Comparison of ENCODE assay signal across 22 mouse cellular contexts in genomic region chr2:152926896-152927295, GRCm38 (mm10). TPM values are rescaled to one million over a fixed set of nuclear protein-coding genes. Genes with fewer than 3 reads are reported as not detected.
DNase-seq lines count a peak whose midpoint lies in the region; ATAC-seq and TF ChIP-seq lines count a peak whose summit lies in the region.
"Had no signal": no experiment of that assay in that cellular context is flagged by ENCODE, and none has a peak within 500 bp of the region (broad histone marks: within the 10 kb centered on the region; RNA-seq: fewer than 3 reads in every experiment).

No protein-coding gene starts in this region.

- no peak overlapping the region for H3K9ac ChIP-seq in hindbrain, embryonic 14.5 days
- H3K9ac ChIP-seq: embryonic facial prominence, embryonic 15.5 days; forebrain, embryonic 12.5 days; limb, embryonic 12.5 days; liver, embryonic 14.5 days; neural tube, embryonic 15.5 days had no signal

- H3K36me3 ChIP-seq in hindbrain, embryonic 10.5 days: no peaks in the 10 kb centered on the region
- no peaks in the 10 kb centered on the region for H3K36me3 ChIP-seq in hindbrain, embryonic 14.5 days (replicated peaks; ENCODE audit: control insufficient read depth, insufficient read depth)
- no peaks in the 10 kb centered on the region for H3K36me3 ChIP-seq in C2C12 (ENCODE audit: control insufficient read depth, insufficient read depth)
- H3K36me3 ChIP-seq: embryonic facial prominence, embryonic 15.5 days; forebrain, embryonic 12.5 days; limb, embryonic 12.5 days; neural tube, embryonic 15.5 days had no signal

- H3K27ac ChIP-seq in hindbrain, embryonic 10.5 days: peak overlapping the region; percentile 68
- no peak overlapping the region for H3K27ac ChIP-seq in hindbrain, embryonic 14.5 days
- H3K27ac ChIP-seq in brown adipose tissue, adult 24 weeks (replicated peaks; ENCODE audit: low read depth, low read length): peak overlapping the region; percentile 57
- H3K27ac ChIP-seq: forebrain, embryonic 12.5 days; liver, embryonic 14.5 days; neural tube, embryonic 15.5 days had no signal

- peaks cover 81% of the 10 kb centered on the region for H3K4me1 ChIP-seq in hindbrain, embryonic 10.5 days (replicated peaks)
- H3K4me1 ChIP-seq in hindbrain, embryonic 14.5 days (replicated peaks; ENCODE audit: control insufficient read depth, insufficient read depth, low read length): no peaks in the 10 kb centered on the region
- peaks cover 9% of the 10 kb centered on the region; the same call in 1 of the 2 replicates for H3K4me1 ChIP-seq in brown adipose tissue, adult 24 weeks (ENCODE audit: control insufficient read depth, insufficient read depth, insufficient read length, low read length)
- H3K4me1 ChIP-seq: neural tube, embryonic 15.5 days had no signal

- peaks cover 7% of the 10 kb centered on the region; the same call in 1 of the 2 replicates for H3K27me3 ChIP-seq in hindbrain, embryonic 10.5 days (ENCODE audit: insufficient read depth, poor library complexity, severe bottlenecking)
- H3K27me3 ChIP-seq in hindbrain, embryonic 14.5 days (ENCODE audit: control insufficient read depth, insufficient read depth, low read length): no peaks in the 10 kb centered on the region
- H3K27me3 ChIP-seq in C2C12 (ENCODE audit: control insufficient read depth, insufficient read depth, insufficient read length): no peaks in the 10 kb centered on the region
- H3K27me3 ChIP-seq: embryonic facial prominence, embryonic 15.5 days; limb, embryonic 12.5 days; neural tube, embryonic 15.5 days had no signal

- H3K4me2 ChIP-seq in hindbrain, embryonic 14.5 days (replicated peaks): no peak overlapping the region
- H3K4me2 ChIP-seq: embryonic facial prominence, embryonic 15.5 days; forebrain, embryonic 12.5 days; limb, embryonic 12.5 days; neural tube, embryonic 15.5 days had no signal

- H3K79me2 ChIP-seq in C2C12 (ENCODE audit: control insufficient read depth, insufficient read depth): peaks cover 57% of the 10 kb centered on the region

- TF ChIP-seq CTCF in C2C12 (IDR thresholded peaks at IDR 0.05; ENCODE audit: control insufficient read depth, insufficient read depth, insufficient read length): no peak

- H3K79me3 ChIP-seq in C2C12 (ENCODE audit: low read depth): peaks cover 25% of the 10 kb centered on the region

- H3K4me3 ChIP-seq in hindbrain, embryonic 10.5 days: no peak overlapping the region
- H3K4me3 ChIP-seq in hindbrain, embryonic 14.5 days (replicated peaks; ENCODE audit: low read length): no peak overlapping the region
- no peak overlapping the region for H3K4me3 ChIP-seq in C2C12 (ENCODE audit: insufficient read depth, poor library complexity, severe bottlenecking)
- H3K4me3 ChIP-seq in brown adipose tissue, adult 24 weeks (ENCODE audit: insufficient read depth, low read depth, low read length): no peak overlapping the region
- H3K4me3 ChIP-seq: embryonic facial prominence, embryonic 15.5 days; forebrain, embryonic 12.5 days; limb, embryonic 12.5 days; neural tube, embryonic 15.5 days had no signal

- no peak for ATAC-seq in hindbrain, embryonic 14.5 days (ENCODE audit: low FRiP score)
- 0 out of 2 replicates have a peak, but pooled peaks have one; percentile 13 for ATAC-seq in megakaryocyte, adult 5-6 weeks (ENCODE audit: poor library complexity, severe bottlenecking)
- ATAC-seq: lung, postnatal 0 days had no signal

- peak overlapping the region; percentile 69 for H3ac ChIP-seq in C2C12 (ENCODE audit: control insufficient read depth, insufficient read length, low read depth)

- DNase-seq in hindbrain, embryonic 10.5 days (ENCODE audit: low spot score): no peak
- DNase-seq in hindbrain, embryonic 14.5 days (ENCODE audit: low spot score): no peak
- no peak for DNase-seq in adrenal gland, adult 18-20 months (ENCODE audit: low spot score in 2 of 2)
- DNase-seq in frontal cortex, postnatal 25 days (ENCODE audit: low spot score in 2 of 2): no peak
- DNase-seq: adrenal gland, postnatal 10 days; cerebellum, adult 18-20 months; heart, adult 11 months; kidney, adult 9 months; right cerebral cortex, postnatal 25 days; thymus, postnatal 4 days had no signal

- 70% methylated on average over 9 of the region's 9 CpGs for WGBS in hindbrain, embryonic 10.5 days
- 73% methylated on average over 9 of the region's 9 CpGs for WGBS in hindbrain, embryonic 14.5 days

- H3K9me3 ChIP-seq in hindbrain, embryonic 10.5 days: no peaks in the 10 kb centered on the region
- no peaks in the 10 kb centered on the region for H3K9me3 ChIP-seq in hindbrain, embryonic 14.5 days (ENCODE audit: control insufficient read depth, low read length)
- H3K9me3 ChIP-seq: embryonic facial prominence, embryonic 15.5 days; forebrain, embryonic 12.5 days; limb, embryonic 12.5 days; neural tube, embryonic 15.5 days had no signal

TF ChIP-seq in C2C12, 6 proteins besides CTCF, POLR2A, EP300 and RAD21:
- TF ChIP-seq MYOD1 (IDR thresholded peaks at IDR 0.05; ENCODE audit: control insufficient read depth, insufficient read length, low read depth) (no peak), MYOG (IDR thresholded peaks at IDR 0.05; ENCODE audit: control insufficient read depth, extremely low read depth, insufficient read length) (no peak)

RNA-seq across cellular contexts. Expression of gene Foxs1, which starts 6.1 kb away (rescaled TPM):
- 0.56 and 1.0 TPM in 2 replicates for polyA plus RNA-seq in hindbrain, embryonic 10.5 days (2016; fragmentation: Nextera tagmentation; extraction: Ambion mirVana)
- 3.5 and 4.9 TPM in 2 replicates for polyA plus RNA-seq in hindbrain, embryonic 14.5 days (2014; fragmentation: Nextera tagmentation; extraction: Ambion mirVana)
- 55.0 TPM for polyA plus RNA-seq in C2C12 (2012; fragmentation: generic; extraction: Trizol)
- polyA plus RNA-seq in brown adipose tissue, adult 24 weeks (2012; ENCODE audit: insufficient read depth, insufficient read length, missing spikeins): 1.1 and 2.6 TPM in 2 replicates
- total RNA-seq in megakaryocyte, adult 5-6 weeks (2015): not detected in 2 replicates
- total RNA-seq in megakaryocyte, adult 5-6 weeks (2017): not detected in 2 replicates
- total RNA-seq in adrenal gland, adult 18-20 months (2021): 1 to 10 TPM; 2.3 to 3.5 TPM
- total RNA-seq: common myeloid progenitor, adult 5-6 weeks; hematopoietic stem cell, adult 5-6 weeks had no signal
- polyA plus RNA-seq: limb, embryonic 12.5 days had no signal

RNA-seq across cellular contexts. Expression of gene Mylk2, which starts 15.7 kb away (rescaled TPM):
- polyA plus RNA-seq in hindbrain, embryonic 10.5 days (2016; fragmentation: Nextera tagmentation; extraction: Ambion mirVana): 0.05 and 0.14 TPM in 2 replicates
- polyA plus RNA-seq in hindbrain, embryonic 14.5 days (2014; fragmentation: Nextera tagmentation; extraction: Ambion mirVana): not detected in 2 replicates
- polyA plus RNA-seq in C2C12 (2012; fragmentation: generic; extraction: Trizol): 3.9 TPM
- polyA plus RNA-seq in brown adipose tissue, adult 24 weeks (2012; ENCODE audit: insufficient read depth, insufficient read length, missing spikeins): 4.3 and 6.2 TPM in 2 replicates
- not detected in 2 replicates for total RNA-seq in megakaryocyte, adult 5-6 weeks (2015)
- total RNA-seq in megakaryocyte, adult 5-6 weeks (2017): not detected in 2 replicates
- not detected for total RNA-seq in adrenal gland, adult 18-20 months (2021)
- total RNA-seq: common myeloid progenitor, adult 5-6 weeks; hematopoietic stem cell, adult 5-6 weeks; layer of hippocampus, postnatal 25 days had no signal
- polyA plus RNA-seq: forebrain, embryonic 12.5 days; limb, embryonic 12.5 days; liver, embryonic 14.5 days had no signal

RNA-seq across cellular contexts. Expression of gene Dusp15, which starts 24.6 kb away (rescaled TPM):
- polyA plus RNA-seq in hindbrain, embryonic 10.5 days (2016; fragmentation: Nextera tagmentation; extraction: Ambion mirVana): 1.1 and 1.4 TPM in 2 replicates
- 8.8 and 11.0 TPM in 2 replicates for polyA plus RNA-seq in hindbrain, embryonic 14.5 days (2014; fragmentation: Nextera tagmentation; extraction: Ambion mirVana)
- 0.06 TPM for polyA plus RNA-seq in C2C12 (2012; fragmentation: generic; extraction: Trizol)
- polyA plus RNA-seq in brown adipose tissue, adult 24 weeks (2012; ENCODE audit: insufficient read depth, insufficient read length, missing spikeins): not detected in 2 replicates
- not detected in 2 replicates for total RNA-seq in megakaryocyte, adult 5-6 weeks (2015)
- not detected in 2 replicates for total RNA-seq in megakaryocyte, adult 5-6 weeks (2017)
- 1 to 10 TPM; 1.2 to 2.6 TPM for total RNA-seq in adrenal gland, adult 18-20 months (2021)
- total RNA-seq: common myeloid progenitor, adult 5-6 weeks; hematopoietic stem cell, adult 5-6 weeks had no signal
- polyA plus RNA-seq: lung, postnatal 0 days had no signal

RNA-seq across cellular contexts. Expression of gene Ttll9, which starts 35.4 kb away (rescaled TPM):
- 1.6 and 1.9 TPM in 2 replicates for polyA plus RNA-seq in hindbrain, embryonic 10.5 days (2016; fragmentation: Nextera tagmentation; extraction: Ambion mirVana)
- 8.0 and 11.2 TPM in 2 replicates for polyA plus RNA-seq in hindbrain, embryonic 14.5 days (2014; fragmentation: Nextera tagmentation; extraction: Ambion mirVana)
- polyA plus RNA-seq in C2C12 (2012; fragmentation: generic; extraction: Trizol): 0.16 TPM
- polyA plus RNA-seq in brown adipose tissue, adult 24 weeks (2012; ENCODE audit: insufficient read depth, insufficient read length, missing spikeins): not detected in 2 replicates
- 0.38 TPM in 1 of 2 replicates, not detected in the other for total RNA-seq in megakaryocyte, adult 5-6 weeks (2015)
- 0.28 TPM in 1 of 2 replicates, not detected in the other for total RNA-seq in megakaryocyte, adult 5-6 weeks (2017)
- total RNA-seq in adrenal gland, adult 18-20 months (2021): under 1 TPM; 0.16 to 0.60 TPM
- total RNA-seq: hematopoietic stem cell, adult 5-6 weeks had no signal
